Mouse (Mus musculus) kidney, postnatal 4 days (tissue): ENCODE measurements around the gene Btbd35f7.
"Not testable (repeated sequence)": the region's sequence is repeated elsewhere in the genome, so short reads cannot be mapped to it uniquely, and the experiment has no call there.

Source experiments
- DNase-seq, 2 experiments: peaks; one replicate each; pipeline ENCODE4 v3.0.0; 2021; ENCODE audit warnings: mixed read lengths in 2 of 2

The Btbd35f7 gene

DNA sequence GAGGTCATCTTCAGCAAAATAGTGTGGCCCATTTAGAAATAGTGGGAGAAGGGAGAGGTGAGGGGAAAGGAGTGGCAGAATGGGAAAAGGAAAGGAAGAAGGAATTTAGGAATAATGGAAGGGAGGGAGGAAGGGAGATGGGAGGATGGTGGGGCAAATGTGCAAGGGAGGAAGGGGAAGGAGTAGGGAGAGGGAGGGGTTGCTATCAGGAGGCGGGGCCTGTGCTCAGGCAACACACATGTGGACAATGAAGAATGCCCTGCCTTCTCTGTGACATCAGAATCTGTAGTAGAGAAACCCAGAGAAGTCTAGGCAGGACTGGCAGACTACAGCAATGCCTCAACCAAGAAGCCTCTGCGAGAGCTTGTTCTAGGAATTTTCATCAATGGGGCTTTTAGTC lies at the start of gene Btbd35f7:
TSS of gene Btbd35f7 (plus strand) at position 301 of the 400 bp plus-strand sequence.
- not testable (repeated sequence) for DNase-seq
